Mouse (Mus musculus) embryonic facial prominence, embryonic 14.5 days (tissue): ENCODE results near the gene Syt15. TPM values are rescaled to one million over a fixed set of nuclear protein-coding genes. Genes with fewer than 3 reads are reported as not detected.

Source experiments
- ATAC-seq: fragments of 200-750 bp; cut with Nextera tagmentation; 2 replicates; pipeline ENCODE4 v1.8.0; 2017; ENCODE audit warnings: low read depth, moderate number of reproducible peaks, moderate TSS enrichment
- DNase-seq: peaks from one replicate; pipeline ENCODE4 v3.0.0-alpha.2; 2015; ENCODE audit warnings: low spot score
- H3K27ac ChIP-seq: fragments of 300-500 bp; sonication (generic); replicated peaks from 2 replicates; pipeline ENCODE4 v1.5.1; 2014; ENCODE audit warnings: low read depth, mild to moderate bottlenecking, low read length, moderate library complexity
- H3K27me3 ChIP-seq: fragments of 300-500 bp; sonication (generic); replicated peaks from 2 replicates; pipeline ENCODE4 v1.6.1; 2014; ENCODE audit warnings: low read length; ENCODE audit not compliant: control insufficient read depth, insufficient read depth
- H3K36me3 ChIP-seq: fragments of 300-500 bp; sonication (generic); 2 replicates; pipeline ENCODE4 v1.6.1; 2014; ENCODE audit warnings: low read length, mixed read lengths; ENCODE audit not compliant: control insufficient read depth, insufficient read depth
- H3K4me1 ChIP-seq: fragments of 300-500 bp; sonication (generic); 2 replicates; pipeline ENCODE4 v1.6.1; 2014; ENCODE audit warnings: antibody characterized with exemption, low read length; ENCODE audit not compliant: control insufficient read depth, insufficient read depth
- H3K4me2 ChIP-seq: fragments of 300-500 bp; sonication (generic); 2 replicates; pipeline ENCODE4 v1.6.1; 2014; ENCODE audit warnings: low read depth, mild to moderate bottlenecking, low read length, moderate library complexity, mixed read lengths
- H3K4me3 ChIP-seq: fragments of 300-500 bp; sonication (generic); 2 replicates; pipeline ENCODE4 v1.5.1; 2014; ENCODE audit warnings: low read depth, mild to moderate bottlenecking, low read length
- H3K9ac ChIP-seq: fragments of 300-500 bp; sonication (generic); 2 replicates; pipeline ENCODE4 v1.6.1; 2014; ENCODE audit warnings: low read depth, mild to moderate bottlenecking, low read length, moderate library complexity, mixed read lengths
- H3K9me3 ChIP-seq: fragments of 300-500 bp; sonication (generic); 2 replicates; pipeline ENCODE4 v1.6.1; 2016; ENCODE audit warnings: low read length; ENCODE audit not compliant: control insufficient read depth
- WGBS: fragments of 180-500 bp; shearing (Covaris S2); extraction: QIAGEN DNeasy Blood & Tissue Kit; methylation state at CpG from one replicate; pipeline ENCODE4 v1.1.7; 2014; 5-methylcytosine and 5-hydroxymethylcytosine counted together
- polyA plus RNA-seq: library from polyadenylated mRNA; unstranded; fragments of >200 nt; fragmentation: Nextera tagmentation; extraction: Ambion mirVana; gene quantifications from 2 replicates; pipeline ENCODE4 v1.2.1, GENCODE M21; 2014

The Syt15 gene
- polyA plus RNA-seq, 1 experiment from 2014 or later, result 0.60 TPM

GRCm38 (mm10) chr14:34200738-34201230, 18.6 kb upstream of the Syt15 start:
- H3K27me3 ChIP-seq, result 0 out of 2 replicates have a peak, but pooled peaks cover 3% of the 10 kb centered on the region
- peak overlapping the region; percentile 81 for H3K4me2 ChIP-seq
- 2% methylated on average over 19 of the region's 19 CpGs for WGBS
- peak; percentile 61 for DNase-seq
- H3K9me3 ChIP-seq, result no peaks in the 10 kb centered on the region
- no peaks in the 10 kb centered on the region for H3K36me3 ChIP-seq
- peak; percentile 79 for ATAC-seq
- peak overlapping the region; percentile 70 for H3K9ac ChIP-seq
- H3K4me3 ChIP-seq, result peak overlapping the region; percentile 71
- H3K27ac ChIP-seq, result no peak overlapping the region
- H3K4me1 ChIP-seq, result peaks cover 17% of the 10 kb centered on the region

GRCm38 (mm10) chr14:34201231-34202035, 18.0 kb upstream of the Syt15 start, which contains the start of gene Gprin2:
Gene Gprin2, minus strand, starts transcription at chr14:34201653.
- 7% methylated on average over 16 of the region's 52 CpGs for WGBS
- Histone ChIP-seq H3K4me1 (peaks cover 11% of the 10 kb centered on the region; the same call in 1 of the 2 replicates), H3K4me3 (peak within 1 kb of the TSS; percentile 71), H3K9ac (peak within 1 kb of the TSS; percentile 70), H3K36me3 (no peaks in the 10 kb centered on the region), H3K27me3 (0 out of 2 replicates have a peak, but pooled peaks cover 3% of the 10 kb centered on the region), H3K4me2 (peak within 1 kb of the TSS; percentile 81), H3K9me3 (no peaks in the 10 kb centered on the region), H3K27ac (no peak within 1 kb of the TSS)
- ATAC-seq, result peak; percentile 48
- peak; percentile 22 for DNase-seq

- 69% methylated on average over 6 of the region's 6 CpGs for WGBS
Measured at GRCm38 (mm10) chr14:34207996-34208395, 11.4 kb upstream of the Syt15 start.

GRCm38 (mm10) chr14:34208651-34209050, 10.7 kb upstream of the Syt15 start:
- Histone ChIP-seq H3K27me3 (no peaks in the 10 kb centered on the region), H3K9me3 (no peaks in the 10 kb centered on the region), H3K4me2 (no peak overlapping the region), H3K27ac (no peak overlapping the region), H3K4me3 (no peak overlapping the region), H3K9ac (no peak overlapping the region), H3K4me1 (no peaks in the 10 kb centered on the region), H3K36me3 (no peaks in the 10 kb centered on the region)
- ATAC-seq (no peak), DNase-seq (peak; percentile 72)
- 45% methylated on average over 2 of the region's 2 CpGs for WGBS

More at GRCm38 (mm10) chr14:34207996-34208395, 11.4 kb upstream of the Syt15 start:
- Histone ChIP-seq H3K9me3 (no peaks in the 10 kb centered on the region), H3K4me1 (no peaks in the 10 kb centered on the region), H3K27me3 (no peaks in the 10 kb centered on the region), H3K4me3 (no peak overlapping the region), H3K4me2 (no peak overlapping the region), H3K36me3 (no peaks in the 10 kb centered on the region), H3K27ac (no peak overlapping the region), H3K9ac (no peak overlapping the region)
- DNase-seq (no peak), ATAC-seq (no peak)

- no peak for ATAC-seq
- DNase-seq, result no peak
- WGBS, result 60% methylated on average over 4 of the region's 4 CpGs
Measured at GRCm38 (mm10) chr14:34209080-34209479, 10.3 kb upstream of the Syt15 start.

GRCm38 (mm10) chr14:34209942-34210341, 9.5 kb upstream of the Syt15 start:
- DNase-seq (no peak), ATAC-seq (no peak)
- 80% methylated on average over 4 of the region's 4 CpGs for WGBS
- H3K27me3 ChIP-seq, result no peaks in the 10 kb centered on the region
- H3K4me3 ChIP-seq, result no peak overlapping the region
- no peak overlapping the region for H3K4me2 ChIP-seq
- no peak overlapping the region for H3K9ac ChIP-seq
- no peaks in the 10 kb centered on the region for H3K4me1 ChIP-seq
- H3K27ac ChIP-seq, result no peak overlapping the region
- no peaks in the 10 kb centered on the region for H3K36me3 ChIP-seq
- no peaks in the 10 kb centered on the region for H3K9me3 ChIP-seq

More at GRCm38 (mm10) chr14:34209080-34209479, 10.3 kb upstream of the Syt15 start:
- Histone ChIP-seq H3K27ac (no peak overlapping the region), H3K4me3 (no peak overlapping the region), H3K36me3 (no peaks in the 10 kb centered on the region), H3K27me3 (no peaks in the 10 kb centered on the region), H3K4me1 (no peaks in the 10 kb centered on the region), H3K4me2 (no peak overlapping the region), H3K9ac (no peak overlapping the region), H3K9me3 (no peaks in the 10 kb centered on the region)

- Histone ChIP-seq H3K9me3 (no peaks in the 10 kb centered on the region), H3K4me2 (no peak overlapping the region), H3K36me3 (no peaks in the 10 kb centered on the region), H3K27me3 (peaks cover 20% of the 10 kb centered on the region), H3K27ac (no peak overlapping the region), H3K4me3 (no peak overlapping the region), H3K9ac (no peak overlapping the region), H3K4me1 (peaks cover 5% of the 10 kb centered on the region; the same call in 1 of the 2 replicates)
- DNase-seq, result peak; percentile 83
- 0 out of 2 replicates have a peak, but pooled peaks have one; percentile 67 for ATAC-seq
- 65% methylated on average over 6 of the region's 6 CpGs for WGBS
Measured at GRCm38 (mm10) chr14:34215451-34216127, 3.8 kb upstream of the Syt15 start.

- Histone ChIP-seq H3K9ac (no peak overlapping the region), H3K4me2 (peak overlapping the region; percentile 50), H3K9me3 (no peaks in the 10 kb centered on the region), H3K36me3 (no peaks in the 10 kb centered on the region), H3K4me1 (peaks cover 5% of the 10 kb centered on the region; the same call in 1 of the 2 replicates), H3K27ac (no peak overlapping the region), H3K4me3 (peak overlapping the region; percentile 27), H3K27me3 (peaks cover 26% of the 10 kb centered on the region)
- ATAC-seq, result no peak
- 4% methylated on average over 23 of the region's 29 CpGs for WGBS
- DNase-seq, result no peak
Measured at GRCm38 (mm10) chr14:34219786-34220198, 397 bp downstream of the Syt15 start.
